Mouse (Mus musculus): Measurements from ENCODE around the gene Gm21981. TPM values are rescaled to one million over a fixed set of nuclear protein-coding genes. Genes with fewer than 3 reads are reported as not detected.

The Gm21981 gene
- 0.62 and 0.66 TPM in 2 replicates for polyA plus RNA-seq (2015; fragmentation: Nextera tagmentation; extraction: Ambion mirVana)

GRCm38 (mm10) chr17:47694442-47694502, at the start of gene Gm21981:
Gm21981 (minus strand) TSS chr17:47694455.
- peaks cover 24% of the 10 kb centered on the region for H3K4me1 ChIP-seq (replicated peaks)
- peaks cover 8% of the 10 kb centered on the region for H3K27me3 ChIP-seq
- H3K36me3 ChIP-seq = peaks cover 1% of the 10 kb centered on the region; the same call in 1 of the 2 replicates
- H3K4me2 ChIP-seq (replicated peaks) = peak within 1 kb of the TSS; percentile 64
- peak within 1 kb of the TSS; percentile 74 for H3K4me3 ChIP-seq (replicated peaks)
- WGBS = 4% methylated on average over 3 of the region's 3 CpGs
- peak within 1 kb of the TSS; percentile 67 for H3K27ac ChIP-seq
- no peaks in the 10 kb centered on the region for H3K9me3 ChIP-seq
- H3K9ac ChIP-seq (replicated peaks) = peak within 1 kb of the TSS; percentile 89
- no peak for ATAC-seq

GRCm38 (mm10) chr17:47742991-47743734, 48.9 kb upstream of the Gm21981 start:
- ATAC-seq = no peak
- H3K4me1 ChIP-seq (replicated peaks) = peaks cover 17% of the 10 kb centered on the region
- H3K4me2 ChIP-seq (replicated peaks) = no peak overlapping the region
- WGBS = 52% methylated on average over 16 of the region's 16 CpGs
- H3K27me3 ChIP-seq = peaks cover 23% of the 10 kb centered on the region
- H3K36me3 ChIP-seq = no peaks in the 10 kb centered on the region
- no peak overlapping the region for H3K9ac ChIP-seq (replicated peaks)
- no peak overlapping the region for H3K4me3 ChIP-seq (replicated peaks)
- no peak overlapping the region for H3K27ac ChIP-seq
- 0 out of 2 replicates have a peak, but pooled peaks cover 6% of the 10 kb centered on the region for H3K9me3 ChIP-seq

GRCm38 (mm10) chr17:47740186-47740585, 45.9 kb upstream of the Gm21981 start:
- Histone ChIP-seq H3K4me1 (replicated peaks) (peaks cover 29% of the 10 kb centered on the region), H3K9me3 (0 out of 2 replicates have a peak, but pooled peaks cover 6% of the 10 kb centered on the region), H3K27ac (no peak overlapping the region), H3K9ac (replicated peaks) (no peak overlapping the region), H3K36me3 (no peaks in the 10 kb centered on the region), H3K4me3 (replicated peaks) (no peak overlapping the region), H3K4me2 (replicated peaks) (no peak overlapping the region), H3K27me3 (peaks cover 35% of the 10 kb centered on the region)
- 73% methylated on average over 2 of the region's 2 CpGs for WGBS
- ATAC-seq = no peak

GRCm38 (mm10) chr17:47738879-47739798, 44.9 kb upstream of the Gm21981 start:
- peak overlapping the region; percentile 78 for H3K4me2 ChIP-seq (replicated peaks)
- peaks cover 35% of the 10 kb centered on the region for H3K27me3 ChIP-seq
- H3K27ac ChIP-seq = no peak overlapping the region
- no peak for ATAC-seq
- H3K36me3 ChIP-seq = no peaks in the 10 kb centered on the region
- 4% methylated on average over 20 of the region's 20 CpGs for WGBS
- peak overlapping the region; percentile 48 for H3K4me3 ChIP-seq (replicated peaks)
- peaks cover 29% of the 10 kb centered on the region for H3K4me1 ChIP-seq (replicated peaks)
- H3K9ac ChIP-seq (replicated peaks) = peak overlapping the region; percentile 51
- no peaks in the 10 kb centered on the region for H3K9me3 ChIP-seq

GRCm38 (mm10) chr17:47738066-47738878, 44.0 kb upstream of the Gm21981 start:
- WGBS = under 1% methylated on average over 47 of the region's 61 CpGs
- H3K4me2 ChIP-seq (replicated peaks) = peak overlapping the region; percentile 78

GRCm38 (mm10) chr17:47737271-47738065, 43.2 kb upstream of the Gm21981 start:
- Histone ChIP-seq H3K4me2 (replicated peaks) (peak overlapping the region; percentile 78), H3K4me1 (replicated peaks) (peaks cover 29% of the 10 kb centered on the region), H3K36me3 (no peaks in the 10 kb centered on the region), H3K4me3 (replicated peaks) (peak overlapping the region; percentile 48), H3K9me3 (no peaks in the 10 kb centered on the region), H3K27ac (no peak overlapping the region), H3K9ac (replicated peaks) (peak overlapping the region; percentile 51), H3K27me3 (peaks cover 35% of the 10 kb centered on the region)
- peak; percentile 82 for ATAC-seq
- 2% methylated on average over 48 of the region's 60 CpGs for whole genome bisulfite sequencing

More at GRCm38 (mm10) chr17:47738066-47738878, 44.0 kb upstream of the Gm21981 start:
- ATAC-seq = peak; percentile 24
- Histone ChIP-seq H3K4me3 (replicated peaks) (peak overlapping the region; percentile 48), H3K27me3 (peaks cover 35% of the 10 kb centered on the region), H3K4me1 (replicated peaks) (peaks cover 29% of the 10 kb centered on the region), H3K36me3 (no peaks in the 10 kb centered on the region), H3K27ac (no peak overlapping the region), H3K9ac (replicated peaks) (peak overlapping the region; percentile 51), H3K9me3 (no peaks in the 10 kb centered on the region)

GRCm38 (mm10) chr17:47736856-47737255, 42.6 kb upstream of the Gm21981 start, which contains the start of gene Tfeb:
Tfeb (plus strand) TSS chr17:47737030.
- Histone ChIP-seq H3K4me1 (replicated peaks) (peaks cover 29% of the 10 kb centered on the region), H3K36me3 (no peaks in the 10 kb centered on the region)

GRCm38 (mm10) chr17:47735553-47736100, 41.4 kb upstream of the Gm21981 start:
- Histone ChIP-seq H3K27ac (no peak overlapping the region), H3K4me1 (replicated peaks) (peaks cover 29% of the 10 kb centered on the region), H3K4me3 (replicated peaks) (no peak overlapping the region), H3K36me3 (no peaks in the 10 kb centered on the region), H3K9me3 (no peaks in the 10 kb centered on the region), H3K4me2 (replicated peaks) (no peak overlapping the region), H3K9ac (replicated peaks) (no peak overlapping the region), H3K27me3 (peaks cover 29% of the 10 kb centered on the region)
- WGBS = 78% methylated on average over 14 of the region's 14 CpGs
- ATAC-seq = no peak

More at GRCm38 (mm10) chr17:47736856-47737255, 42.6 kb upstream of the Gm21981 start, which contains the start of gene Tfeb:
- Histone ChIP-seq H3K9me3 (no peaks in the 10 kb centered on the region), H3K9ac (replicated peaks) (peak within 1 kb of the TSS; percentile 51), H3K27ac (no peak within 1 kb of the TSS), H3K4me3 (replicated peaks) (peak within 1 kb of the TSS; percentile 48), H3K27me3 (peaks cover 35% of the 10 kb centered on the region), H3K4me2 (replicated peaks) (peak within 1 kb of the TSS; percentile 78)
- ATAC-seq = peak; percentile 85
- WGBS = under 1% methylated on average over 41 of the region's 47 CpGs

GRCm38 (mm10) chr17:47730633-47731575, 36.6 kb upstream of the Gm21981 start:
- WGBS = 45% methylated on average over 24 of the region's 24 CpGs
- Histone ChIP-seq H3K27me3 (no peaks in the 10 kb centered on the region), H3K4me1 (replicated peaks) (no peaks in the 10 kb centered on the region), H3K27ac (no peak overlapping the region), H3K36me3 (no peaks in the 10 kb centered on the region), H3K4me2 (replicated peaks) (no peak overlapping the region), H3K4me3 (replicated peaks) (no peak overlapping the region), H3K9me3 (no peaks in the 10 kb centered on the region), H3K9ac (replicated peaks) (no peak overlapping the region)
- ATAC-seq = no peak

GRCm38 (mm10) chr17:47726566-47726965, 32.3 kb upstream of the Gm21981 start, which contains the start of gene Pgc:
Pgc (plus strand) TSS chr17:47726842.
- H3K4me1 ChIP-seq (replicated peaks) = no peaks in the 10 kb centered on the region
- 86% methylated on average over 11 of the region's 11 CpGs for WGBS
- no peak for ATAC-seq
- no peak within 1 kb of the TSS for H3K27ac ChIP-seq
- H3K4me2 ChIP-seq (replicated peaks) = no peak within 1 kb of the TSS
- no peak within 1 kb of the TSS for H3K4me3 ChIP-seq (replicated peaks)
- no peaks in the 10 kb centered on the region for H3K9me3 ChIP-seq
- H3K36me3 ChIP-seq = no peaks in the 10 kb centered on the region
- no peaks in the 10 kb centered on the region for H3K27me3 ChIP-seq
- no peak within 1 kb of the TSS for H3K9ac ChIP-seq (replicated peaks)

Measured in midbrain, embryonic 13.5 days (tissue).